Mouse (Mus musculus): ENCODE data around the gene Tjp2.

The Tjp2 gene

GRCm38 (mm10) chr19:24176692-24177091, 48.1 kb downstream of the Tjp2 start:
- peak; percentile 92 for DNase-seq

- peak; percentile 96 for DNase-seq
These were observed 49.9 kb downstream of the Tjp2 start for GRCm38 (mm10) chr19:24174896-24175295.

- DNase-seq = peak; percentile 100
These were observed 51.0 kb downstream of the Tjp2 start for GRCm38 (mm10) chr19:24173608-24174523.

- peak; percentile 76 for DNase-seq
These were observed 51.8 kb downstream of the Tjp2 start for GRCm38 (mm10) chr19:24173020-24173419.

- no peak for DNase-seq
These were observed 56.3 kb downstream of the Tjp2 start for GRCm38 (mm10) chr19:24168531-24168930.

GRCm38 (mm10) chr19:24166516-24167091, 58.2 kb downstream of the Tjp2 start:
- peak; percentile 98 for DNase-seq

GRCm38 (mm10) chr19:24163974-24164373, 60.9 kb downstream of the Tjp2 start:
- DNase-seq = no peak

- no peak for DNase-seq
These were observed 64.4 kb downstream of the Tjp2 start for GRCm38 (mm10) chr19:24160460-24160859.

- peak; percentile 94 for DNase-seq
These were observed 65.1 kb downstream of the Tjp2 start for GRCm38 (mm10) chr19:24159751-24160150.

GRCm38 (mm10) chr19:24159334-24159733, 65.5 kb downstream of the Tjp2 start:
- DNase-seq = no peak

GRCm38 (mm10) chr19:24156067-24156455, 68.8 kb downstream of the Tjp2 start:
- no peak for DNase-seq

- DNase-seq = no peak
These were observed 69.3 kb downstream of the Tjp2 start for GRCm38 (mm10) chr19:24155395-24156066.

- no peak for DNase-seq
These were observed 71.4 kb downstream of the Tjp2 start for GRCm38 (mm10) chr19:24153266-24154023.

- peak; percentile 91 for DNase-seq
These were observed 80.8 kb downstream of the Tjp2 start for GRCm38 (mm10) chr19:24144009-24144408.

GRCm38 (mm10) chr19:24142621-24143061, 82.2 kb downstream of the Tjp2 start:
- DNase-seq = peak; percentile 89

GRCm38 (mm10) chr19:24140298-24140697, 84.5 kb downstream of the Tjp2 start:
- no peak for DNase-seq

GRCm38 (mm10) chr19:24137392-24137791, 87.4 kb downstream of the Tjp2 start:
- DNase-seq = no peak

- no peak for DNase-seq
These were observed 89.8 kb downstream of the Tjp2 start for GRCm38 (mm10) chr19:24134991-24135390.

- no peak for DNase-seq
These were observed 90.5 kb downstream of the Tjp2 start for GRCm38 (mm10) chr19:24134144-24134911.

- no peak for DNase-seq
These were observed 101.1 kb downstream of the Tjp2 start for GRCm38 (mm10) chr19:24123534-24124290.

- no peak for DNase-seq
These were observed 101.7 kb downstream of the Tjp2 start for GRCm38 (mm10) chr19:24123087-24123486.
